Mouse (Mus musculus): ENCODE measurements at regions not wholly inside any gene's neighbourhood (a gene's known extent, or its start where the extent isn't known, plus 50 kb on each side); places are given as distances from the start of the nearest gene placed in this dataset.

GRCm38 (mm10) chr5:68572816-68573215, 541.2 kb downstream of the Grxcr1 start:
- TF ChIP-seq CTCF (IDR thresholded peaks at IDR 0.05; ENCODE audit: low read depth): no peak
- ATAC-seq: peak; percentile 54; the same call in 1 of the 2 replicates
- H3K9me3 ChIP-seq (ENCODE audit: control insufficient read depth): no peaks in the 10 kb centered on the region
- no peaks in the 10 kb centered on the region for H3K27me3 ChIP-seq (replicated peaks; ENCODE audit: control insufficient read depth, insufficient read depth, low read length)
- WGBS: 54% methylated on average over 5 of the region's 5 CpGs
- no peaks in the 10 kb centered on the region for H3K36me3 ChIP-seq (ENCODE audit: control insufficient read depth, insufficient read depth)
- no peak overlapping the region for H3K27ac ChIP-seq (ENCODE audit: low read depth, low read length)
- no peaks in the 10 kb centered on the region for H3K4me1 ChIP-seq (replicated peaks; ENCODE audit: control insufficient read depth, insufficient read depth, low read length)
- no peak overlapping the region for H3K9ac ChIP-seq (ENCODE audit: low read depth, low read length)
- no peak overlapping the region for H3K4me2 ChIP-seq (replicated peaks; ENCODE audit: low read depth)
- no peak overlapping the region for H3K4me3 ChIP-seq (ENCODE audit: low read depth, low read length)

GRCm38 (mm10) chr5:68575827-68576226, 544.2 kb downstream of the Grxcr1 start:
- no peak for ATAC-seq
- no peak overlapping the region for H3K4me2 ChIP-seq (replicated peaks; ENCODE audit: low read depth)
- H3K27ac ChIP-seq (ENCODE audit: low read depth, low read length): no peak overlapping the region
- no peaks in the 10 kb centered on the region for H3K4me1 ChIP-seq (replicated peaks; ENCODE audit: control insufficient read depth, insufficient read depth, low read length)
- no peaks in the 10 kb centered on the region for H3K36me3 ChIP-seq (ENCODE audit: control insufficient read depth, insufficient read depth)
- H3K27me3 ChIP-seq (replicated peaks; ENCODE audit: control insufficient read depth, insufficient read depth, low read length): no peaks in the 10 kb centered on the region
- no peak for TF ChIP-seq CTCF (IDR thresholded peaks at IDR 0.05; ENCODE audit: low read depth)
- H3K9ac ChIP-seq (ENCODE audit: low read depth, low read length): no peak overlapping the region
- no peak overlapping the region for H3K4me3 ChIP-seq (ENCODE audit: low read depth, low read length)
- H3K9me3 ChIP-seq (ENCODE audit: control insufficient read depth): no peaks in the 10 kb centered on the region

DNA sequence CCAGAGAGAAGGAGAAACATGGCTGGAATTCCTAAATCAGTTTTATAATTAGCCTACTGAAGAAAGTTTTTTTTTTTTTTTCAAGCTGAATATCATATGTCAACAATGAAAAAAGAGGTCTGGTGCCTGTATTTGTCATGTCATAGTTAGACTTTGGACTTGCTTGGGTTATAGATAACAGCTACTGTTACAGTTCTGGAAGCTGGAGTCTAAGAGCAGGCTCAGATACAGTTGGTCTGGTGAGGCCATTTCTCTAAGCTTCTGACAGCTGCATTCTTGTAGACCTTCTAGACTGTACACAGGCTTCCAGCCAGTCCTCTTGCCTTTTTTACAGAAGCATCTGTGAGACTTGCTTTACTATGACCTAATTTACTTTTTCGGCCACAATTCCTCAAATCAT, 546.9 kb downstream of the Grxcr1 start:
- TF ChIP-seq CTCF (IDR thresholded peaks at IDR 0.05; ENCODE audit: low read depth): no peak
- Histone ChIP-seq H3K27ac (ENCODE audit: low read depth, low read length) (no peak overlapping the region), H3K9ac (ENCODE audit: low read depth, low read length) (no peak overlapping the region), H3K36me3 (ENCODE audit: control insufficient read depth, insufficient read depth) (no peaks in the 10 kb centered on the region), H3K4me3 (ENCODE audit: low read depth, low read length) (no peak overlapping the region), H3K4me1 (replicated peaks; ENCODE audit: control insufficient read depth, insufficient read depth, low read length) (no peaks in the 10 kb centered on the region), H3K4me2 (replicated peaks; ENCODE audit: low read depth) (no peak overlapping the region), H3K27me3 (replicated peaks; ENCODE audit: control insufficient read depth, insufficient read depth, low read length) (no peaks in the 10 kb centered on the region), H3K9me3 (ENCODE audit: control insufficient read depth) (no peaks in the 10 kb centered on the region)
- 74% methylated on average over 1 of the region's 1 CpGs for WGBS
- peak; percentile 97 for ATAC-seq

DNA sequence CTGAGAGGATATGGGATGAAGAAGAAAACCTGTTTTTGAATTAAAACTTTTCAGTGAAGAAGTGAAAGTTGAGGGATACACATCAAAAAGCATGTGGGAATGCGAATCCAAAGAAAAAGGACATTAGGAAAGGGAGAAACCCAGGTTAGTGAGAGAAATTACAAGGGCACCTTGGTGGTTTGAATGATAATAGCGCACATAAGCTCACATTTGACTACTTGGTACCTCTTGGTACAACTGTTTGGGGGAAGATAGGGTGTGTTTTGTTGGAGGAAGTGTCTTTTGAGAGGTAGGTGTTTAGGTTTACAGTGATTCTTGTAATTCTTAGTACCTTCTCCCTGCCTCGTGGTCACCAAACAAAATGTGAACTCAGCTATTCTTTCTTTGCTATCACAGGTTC, 560.8 kb downstream of the Grxcr1 start:
- no peaks in the 10 kb centered on the region for H3K36me3 ChIP-seq (ENCODE audit: control insufficient read depth, insufficient read depth)
- WGBS: 68% methylated on average over 3 of the region's 3 CpGs
- H3K27me3 ChIP-seq (replicated peaks; ENCODE audit: control insufficient read depth, insufficient read depth, low read length): no peaks in the 10 kb centered on the region
- no peaks in the 10 kb centered on the region for H3K4me1 ChIP-seq (replicated peaks; ENCODE audit: control insufficient read depth, insufficient read depth, low read length)
- no peak overlapping the region for H3K27ac ChIP-seq (ENCODE audit: low read depth, low read length)
- no peak for TF ChIP-seq CTCF (IDR thresholded peaks at IDR 0.05; ENCODE audit: low read depth)
- H3K4me3 ChIP-seq (ENCODE audit: low read depth, low read length): no peak overlapping the region
- ATAC-seq: no peak
- H3K4me2 ChIP-seq (replicated peaks; ENCODE audit: low read depth): no peak overlapping the region
- H3K9me3 ChIP-seq (ENCODE audit: control insufficient read depth): no peaks in the 10 kb centered on the region
- H3K9ac ChIP-seq (ENCODE audit: low read depth, low read length): no peak overlapping the region

GRCm38 (mm10) chr5:68618451-68618850, 586.8 kb downstream of the Grxcr1 start:
- H3K4me2 ChIP-seq (replicated peaks; ENCODE audit: low read depth): no peak overlapping the region
- no peak overlapping the region for H3K9ac ChIP-seq (ENCODE audit: low read depth, low read length)
- H3K27me3 ChIP-seq (replicated peaks; ENCODE audit: control insufficient read depth, insufficient read depth, low read length): no peaks in the 10 kb centered on the region
- TF ChIP-seq CTCF (IDR thresholded peaks at IDR 0.05; ENCODE audit: low read depth): no peak
- ATAC-seq: no peak
- no peak overlapping the region for H3K27ac ChIP-seq (ENCODE audit: low read depth, low read length)
- no peaks in the 10 kb centered on the region for H3K36me3 ChIP-seq (ENCODE audit: control insufficient read depth, insufficient read depth)
- no peak overlapping the region for H3K4me3 ChIP-seq (ENCODE audit: low read depth, low read length)
- no peaks in the 10 kb centered on the region for H3K9me3 ChIP-seq (ENCODE audit: control insufficient read depth)
- H3K4me1 ChIP-seq (replicated peaks; ENCODE audit: control insufficient read depth, insufficient read depth, low read length): no peaks in the 10 kb centered on the region

GRCm38 (mm10) chr5:68635400-68635799, 603.8 kb downstream of the Grxcr1 start:
- Histone ChIP-seq H3K27me3 (replicated peaks; ENCODE audit: control insufficient read depth, insufficient read depth, low read length) (no peaks in the 10 kb centered on the region), H3K27ac (ENCODE audit: low read depth, low read length) (no peak overlapping the region), H3K4me2 (replicated peaks; ENCODE audit: low read depth) (no peak overlapping the region), H3K9ac (ENCODE audit: low read depth, low read length) (no peak overlapping the region), H3K36me3 (ENCODE audit: control insufficient read depth, insufficient read depth) (no peaks in the 10 kb centered on the region), H3K4me1 (replicated peaks; ENCODE audit: control insufficient read depth, insufficient read depth, low read length) (no peaks in the 10 kb centered on the region), H3K4me3 (ENCODE audit: low read depth, low read length) (no peak overlapping the region), H3K9me3 (ENCODE audit: control insufficient read depth) (no peaks in the 10 kb centered on the region)
- TF ChIP-seq CTCF (IDR thresholded peaks at IDR 0.05; ENCODE audit: low read depth): no peak
- 91% methylated on average over 3 of the region's 3 CpGs for WGBS
- ATAC-seq: no peak

- H3K36me3 ChIP-seq (ENCODE audit: control insufficient read depth, insufficient read depth): no peaks in the 10 kb centered on the region
- H3K27me3 ChIP-seq (replicated peaks; ENCODE audit: control insufficient read depth, insufficient read depth, low read length): no peaks in the 10 kb centered on the region
- TF ChIP-seq CTCF (IDR thresholded peaks at IDR 0.05; ENCODE audit: low read depth): no peak
- no peaks in the 10 kb centered on the region for H3K4me1 ChIP-seq (replicated peaks; ENCODE audit: control insufficient read depth, insufficient read depth, low read length)
- no peak for ATAC-seq
- 37% methylated on average over 3 of the region's 3 CpGs for WGBS
- H3K4me3 ChIP-seq (ENCODE audit: low read depth, low read length): no peak overlapping the region
- no peaks in the 10 kb centered on the region for H3K9me3 ChIP-seq (ENCODE audit: control insufficient read depth)
- H3K4me2 ChIP-seq (replicated peaks; ENCODE audit: low read depth): no peak overlapping the region
- no peak overlapping the region for H3K9ac ChIP-seq (ENCODE audit: low read depth, low read length)
- no peak overlapping the region for H3K27ac ChIP-seq (ENCODE audit: low read depth, low read length)
Observed at GRCm38 (mm10) chr5:68672834-68673233, 641.2 kb downstream of the Grxcr1 start.

Data from intestine, postnatal 0 days (tissue).